Mouse (Mus musculus): ENCODE measurements at regions not wholly inside any gene's neighbourhood (a gene's known extent, or its start where the extent isn't known, plus 50 kb on each side); places are given as distances from the start of the nearest gene placed in this dataset.
A peak's percentile ranks its signal among the peaks of the same experiment; 100 is the strongest.

DNA sequence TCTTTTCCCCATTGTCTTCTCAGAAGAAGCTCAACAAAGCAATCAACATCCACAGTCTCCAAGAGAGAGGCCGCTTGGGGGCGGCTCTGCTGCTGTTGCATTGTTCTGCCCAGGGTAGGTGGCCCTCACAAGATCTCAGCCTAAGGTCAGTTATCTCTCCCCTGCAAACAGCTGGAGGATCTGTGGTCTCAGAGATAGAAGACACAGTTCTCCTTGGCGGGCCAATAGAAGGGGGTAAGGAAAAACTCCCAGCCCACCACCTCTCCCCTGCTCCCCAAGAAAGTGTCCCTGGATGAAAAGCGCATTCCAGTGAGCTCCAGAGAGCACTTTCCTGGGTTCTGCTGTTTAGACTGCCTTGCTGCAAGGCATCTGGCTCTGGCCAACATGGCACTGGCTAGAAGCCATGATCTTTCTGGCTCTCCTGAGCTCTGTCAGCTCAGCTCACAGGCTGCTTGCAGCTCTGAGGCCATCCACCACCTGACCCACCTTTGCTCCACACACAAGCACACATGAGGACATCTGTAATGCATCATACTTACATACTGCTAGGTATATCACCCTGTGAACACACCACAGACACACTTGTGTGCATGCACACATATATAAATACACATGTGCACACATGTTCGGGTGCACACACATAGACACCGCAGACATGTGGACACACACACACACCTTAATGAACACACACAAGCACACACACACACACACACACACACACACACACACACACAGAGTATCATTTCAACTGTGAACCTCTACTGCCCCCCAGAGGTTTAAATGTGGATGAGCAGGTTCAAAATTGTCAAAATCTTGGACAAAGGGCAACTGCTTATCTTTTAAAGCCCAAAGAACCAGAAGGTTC, 307.7 kb downstream of the Diras2 start:
- peak; percentile 71 for TF ChIP-seq CTCF (IDR thresholded peaks at IDR 0.05; ENCODE audit: borderline replicate concordance, insufficient read depth, low read depth, low read length)
- TF ChIP-seq POLR2A (IDR thresholded peaks at IDR 0.05; ENCODE audit: borderline replicate concordance, insufficient read depth, low read length) = no peak
